Mouse (Mus musculus) mouse trophoblast stem cell (cell line): ENCODE measurements around the gene Phf5a.

Experiments used
- in situ Hi-C, 2 experiments: fragments of 300-500 bp; cut with MseI, MboI; formaldehyde crosslinking; loops; 2 replicates in 1 of 2; 3 replicates in 1 of 2; pipeline ENCODE4 v1.15.1; 2025

Phf5a gene

GRCm38 (mm10) chr15:81828426-81829207 is 43.1 kb downstream of the Phf5a start:
- in situ Hi-C loops, result no loop called here

GRCm38 (mm10) chr15:81824832-81825231 is 46.9 kb downstream of the Phf5a start:
- in situ Hi-C loops, result no loop called here

GRCm38 (mm10) chr15:81822631-81823030 is 49.1 kb downstream of the Phf5a start:
- in situ Hi-C loops, result no loop called here

- in situ Hi-C loops, result no loop called here
These were observed 53.3 kb downstream of the Phf5a start for GRCm38 (mm10) chr15:81818404-81818803.

- in situ Hi-C loops, result no loop called here
These were observed 56.9 kb downstream of the Phf5a start for GRCm38 (mm10) chr15:81814716-81815370.
